Mouse (Mus musculus): Measurements from ENCODE around the gene Adgrg3.

DNA sequence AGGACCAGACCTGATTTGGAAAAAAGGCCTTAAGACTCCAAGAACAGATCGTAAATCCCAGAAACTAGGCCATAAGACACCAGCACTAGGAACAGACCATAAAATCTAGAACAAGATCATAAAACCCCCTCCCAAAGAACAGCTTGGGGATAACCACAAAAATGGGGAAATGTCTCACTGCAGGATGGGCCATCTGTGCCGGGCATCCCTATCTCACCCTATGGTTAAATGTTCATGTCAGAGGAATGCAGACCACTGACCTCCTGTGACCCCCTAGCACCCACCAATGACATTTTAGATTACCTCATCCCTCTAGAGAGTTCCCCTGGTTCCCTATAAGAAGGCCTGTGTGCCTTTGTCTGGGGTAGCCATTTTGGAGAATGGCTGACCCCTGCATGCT is 32.1 kb downstream of the Adgrg3 start:
- no peak for TF ChIP-seq CTCF (IDR thresholded peaks at IDR 0.05; ENCODE audit: low read depth, low read length)
- TF ChIP-seq GATA1 (IDR thresholded peaks at IDR 0.05; ENCODE audit: borderline replicate concordance, low read length), result no peak
- TF ChIP-seq POLR2AphosphoS5 (IDR thresholded peaks at IDR 0.05; ENCODE audit: insufficient replicate concordance, low read depth, low read length), result no peak
